Mouse (Mus musculus): ENCODE data around the gene S100a10.

- TF ChIP-seq CTCF (IDR thresholded peaks at IDR 0.05) (no peak), POLR2A (IDR thresholded peaks at IDR 0.05; ENCODE audit: insufficient read depth, low read depth, low read length) (no peak)
Observed at GRCm38 (mm10) chr3:93590256-93590655, 35.4 kb downstream of the S100a10 start.

Measured in heart, adult 2 months (tissue).